1 mouse cellular context compared by ENCODE assay signal in genomic region chr14:54950493-54950892, GRCm38 (mm10).
TF ChIP-seq lines count a peak whose summit lies in the region.

No protein-coding gene starts in this region.

TF ChIP-seq in ES-E14, 5 proteins besides CTCF, POLR2A, EP300 and RAD21 (continued from another document):
- TF ChIP-seq ZC3H11A (IDR thresholded peaks at IDR 0.05; ENCODE audit: borderline replicate concordance, low read depth, low read length) (no peak), HCFC1 (IDR thresholded peaks at IDR 0.05; ENCODE audit: borderline replicate concordance, insufficient read depth, low read length) (no peak)
